Mouse (Mus musculus): ENCODE data around the gene Olfr1034. TPM values are rescaled to one million over a fixed set of nuclear protein-coding genes. Genes with fewer than 3 reads are reported as not detected.
"Not testable (repeated sequence)": the region's sequence is repeated elsewhere in the genome, so short reads cannot be mapped to it uniquely, and the experiment has no call there.

Gene Olfr1034
- total RNA-seq (2018; cell fraction: chromatin; rRNA removed) = under 1 TPM in 3 of 26 experiments, not detected in 23; 0.13 to 0.19 (median 0.17) TPM
- not detected for total RNA-seq (2018; cell fraction: cytosol; rRNA removed)
- total RNA-seq (2018; cell fraction: nucleus; rRNA removed) = under 1 TPM in 2 of 26 experiments, not detected in 24; 0.09 to 0.12 TPM
- polyA plus RNA-seq (2018) = not detected in 3 replicates

GRCm38 (mm10) chr2:86045561-86045960 lies at the start of gene Olfr1034:
TSS of gene Olfr1034 (plus strand) at chr2:86045861.
- no peaks in the 10 kb centered on the region for H3K79me2 ChIP-seq (ENCODE audit: inconsistent target)
- H3K36me3 ChIP-seq (ENCODE audit: inconsistent target) = no peaks in the 10 kb centered on the region
- no peak within 1 kb of the TSS for H3K27ac ChIP-seq
- no peak within 1 kb of the TSS for H3K4me3 ChIP-seq (ENCODE audit: inconsistent target)

GRCm38 (mm10) chr2:86005240-86005639 lies 40.4 kb upstream of the Olfr1034 start, which contains the start of gene Olfr1032:
TSS of gene Olfr1032 (plus strand) at chr2:86005540.
- Histone ChIP-seq H3K4me3 (ENCODE audit: inconsistent target) (no peak within 1 kb of the TSS), H3K27ac (no peak within 1 kb of the TSS), H3K36me3 (ENCODE audit: inconsistent target) (no peaks in the 10 kb centered on the region), H3K79me2 (ENCODE audit: inconsistent target) (no peaks in the 10 kb centered on the region)
- 87% methylated on average over 7 of the region's 7 CpGs for whole genome bisulfite sequencing (ENCODE audit: missing documents)

- not testable (repeated sequence) for H3K79me2 ChIP-seq (ENCODE audit: inconsistent target); H3K27ac ChIP-seq; H3K36me3 ChIP-seq (ENCODE audit: inconsistent target)
- peak within 1 kb of the TSS; percentile 7; the same call in 1 of the 2 replicates for H3K4me3 ChIP-seq (ENCODE audit: inconsistent target)
- WGBS (ENCODE audit: missing documents) = 1% methylated on average over 10 of the region's 11 CpGs
These were observed 25.3 kb upstream of the Olfr1034 start, which contains the start of gene Olfr1033 for GRCm38 (mm10) chr2:86020406-86020805. TSS of gene Olfr1033 (plus strand) at chr2:86020633.

- H3K79me2 ChIP-seq (ENCODE audit: inconsistent target); H3K36me3 ChIP-seq (ENCODE audit: inconsistent target); H3K27ac ChIP-seq; H3K4me3 ChIP-seq (ENCODE audit: inconsistent target): not testable (repeated sequence)
- no CpG with 5 or more reads among the region's 9 CpGs for WGBS (ENCODE audit: missing documents)
These were observed 24.1 kb upstream of the Olfr1034 start for GRCm38 (mm10) chr2:86021518-86021917.

- not testable (repeated sequence) for H3K27ac ChIP-seq; H3K36me3 ChIP-seq (ENCODE audit: inconsistent target); H3K4me3 ChIP-seq (ENCODE audit: inconsistent target); H3K79me2 ChIP-seq (ENCODE audit: inconsistent target)
These were observed 5.1 kb downstream of the Olfr1034 start for GRCm38 (mm10) chr2:86050777-86051176.

- H3K36me3 ChIP-seq (ENCODE audit: inconsistent target); H3K79me2 ChIP-seq (ENCODE audit: inconsistent target); H3K4me3 ChIP-seq (ENCODE audit: inconsistent target); H3K27ac ChIP-seq: not testable (repeated sequence)
- 91% methylated on average over 2 of the region's 2 CpGs for WGBS (ENCODE audit: missing documents)
These were observed 18.1 kb downstream of the Olfr1034 start for GRCm38 (mm10) chr2:86063766-86064165.

GRCm38 (mm10) chr2:86070189-86070588 lies 24.5 kb downstream of the Olfr1034 start:
- H3K79me2 ChIP-seq (ENCODE audit: inconsistent target) = no peaks in the 10 kb centered on the region
- H3K36me3 ChIP-seq (ENCODE audit: inconsistent target) = no peaks in the 10 kb centered on the region
- no peak overlapping the region for H3K4me3 ChIP-seq (ENCODE audit: inconsistent target)
- H3K27ac ChIP-seq = no peak overlapping the region
- WGBS (ENCODE audit: missing documents) = 95% methylated on average over 7 of the region's 8 CpGs

GRCm38 (mm10) chr2:86073692-86074091 lies 28.0 kb downstream of the Olfr1034 start, which contains the start of gene Olfr1036:
TSS of gene Olfr1036 (plus strand) at chr2:86073992.
- H3K36me3 ChIP-seq (ENCODE audit: inconsistent target); H3K79me2 ChIP-seq (ENCODE audit: inconsistent target); H3K27ac ChIP-seq; H3K4me3 ChIP-seq (ENCODE audit: inconsistent target): not testable (repeated sequence)

- H3K4me3 ChIP-seq (ENCODE audit: inconsistent target); H3K27ac ChIP-seq; H3K36me3 ChIP-seq (ENCODE audit: inconsistent target); H3K79me2 ChIP-seq (ENCODE audit: inconsistent target): not testable (repeated sequence)
- WGBS (ENCODE audit: missing documents) = 89% methylated on average over 1 of the region's 1 CpGs
These were observed 34.8 kb downstream of the Olfr1034 start for GRCm38 (mm10) chr2:86080478-86080877.

- Histone ChIP-seq H3K4me3 (ENCODE audit: inconsistent target) (no peak within 1 kb of the TSS), H3K36me3 (ENCODE audit: inconsistent target) (no peaks in the 10 kb centered on the region), H3K27ac (no peak within 1 kb of the TSS), H3K79me2 (ENCODE audit: inconsistent target) (no peaks in the 10 kb centered on the region)
- 89% methylated on average over 2 of the region's 2 CpGs for WGBS (ENCODE audit: missing documents)
These were observed 41.6 kb downstream of the Olfr1034 start, which contains the start of gene Olfr1037 for GRCm38 (mm10) chr2:86087285-86087684. TSS of gene Olfr1037 (minus strand) at chr2:86087385.

Other genes starting within 250 kb of the Olfr1034 start
- gene Olfr1016, start 243.3 kb upstream of the Olfr1034 start, polyA plus RNA-seq (2018) = not detected in 3 replicates
- gene Olfr1018, start 227.4 kb upstream of the Olfr1034 start, polyA plus RNA-seq (2018) = not detected in 3 replicates
- not detected in 3 replicates for gene Olfr1019, start 200.4 kb upstream of the Olfr1034 start, polyA plus RNA-seq (2018)
- gene Olfr1020, start 198.8 kb upstream of the Olfr1034 start, polyA plus RNA-seq (2018) = not detected in 3 replicates
- not detected in 3 replicates for gene Olfr1022, start 177.3 kb upstream of the Olfr1034 start, polyA plus RNA-seq (2018)
- not detected in 3 replicates for gene Olfr1023, start 160.2 kb upstream of the Olfr1034 start, polyA plus RNA-seq (2018)
- gene Olfr1024, start 140.8 kb upstream of the Olfr1034 start, polyA plus RNA-seq (2018) = not detected in 3 replicates
- not detected in 3 replicates for gene Olfr1025-ps1, start 130.7 kb upstream of the Olfr1034 start, polyA plus RNA-seq (2018)
- not detected in 3 replicates for gene Olfr1026, start 124.3 kb upstream of the Olfr1034 start, polyA plus RNA-seq (2018)
- gene Olfr1028, start 95.4 kb upstream of the Olfr1034 start, polyA plus RNA-seq (2018) = not detected in 3 replicates
- not detected in 3 replicates for gene Olfr1029, start 72.0 kb upstream of the Olfr1034 start, polyA plus RNA-seq (2018)
- gene Olfr1030, start 66.6 kb upstream of the Olfr1034 start, polyA plus RNA-seq (2018) = not detected in 3 replicates
- gene Olfr1031, start 55.6 kb upstream of the Olfr1034 start, polyA plus RNA-seq (2018) = not detected in 3 replicates
- gene Olfr1032, start 40.3 kb upstream of the Olfr1034 start, polyA plus RNA-seq (2018) = not detected in 3 replicates
- gene Olfr1033, start 25.2 kb upstream of the Olfr1034 start, polyA plus RNA-seq (2018) = 0.22 TPM in 1 of 3 replicates, not detected in the others
- not detected in 3 replicates for gene Olfr1036, start 28.1 kb downstream of the Olfr1034 start, polyA plus RNA-seq (2018)
- gene Olfr1037, start 41.5 kb downstream of the Olfr1034 start, polyA plus RNA-seq (2018) = not detected in 3 replicates
- gene Olfr1039, start 90.1 kb downstream of the Olfr1034 start, polyA plus RNA-seq (2018) = not detected in 3 replicates
- not detected in 3 replicates for gene Olfr1040, start 100.9 kb downstream of the Olfr1034 start, polyA plus RNA-seq (2018)
- not detected in 3 replicates for gene Olfr1042, start 116.0 kb downstream of the Olfr1034 start, polyA plus RNA-seq (2018)
- gene Olfr1043, start 121.7 kb downstream of the Olfr1034 start, polyA plus RNA-seq (2018) = not detected in 3 replicates
- gene Olfr1044, start 132.0 kb downstream of the Olfr1034 start, polyA plus RNA-seq (2018) = not detected in 3 replicates
- gene Olfr52, start 139.8 kb downstream of the Olfr1034 start, polyA plus RNA-seq (2018) = not detected in 3 replicates
- gene Olfr1045, start 157.1 kb downstream of the Olfr1034 start, polyA plus RNA-seq (2018) = not detected in 3 replicates
- not detected in 3 replicates for gene Olfr1046, start 173.5 kb downstream of the Olfr1034 start, polyA plus RNA-seq (2018)
- not detected in 3 replicates for gene Olfr1047, start 185.5 kb downstream of the Olfr1034 start, polyA plus RNA-seq (2018)
- not detected in 3 replicates for gene Olfr1048, start 194.4 kb downstream of the Olfr1034 start, polyA plus RNA-seq (2018)
- not detected in 3 replicates for gene Olfr1049, start 212.5 kb downstream of the Olfr1034 start, polyA plus RNA-seq (2018)
- not detected in 3 replicates for gene Olfr1051, start 233.2 kb downstream of the Olfr1034 start, polyA plus RNA-seq (2018)
- gene Olfr1052, start 246.6 kb downstream of the Olfr1034 start, polyA plus RNA-seq (2018) = not detected in 3 replicates

All from macrophage (primary cell).